Mouse (Mus musculus) layer of hippocampus, postnatal 10 days (tissue): ENCODE measurements at regions not wholly inside any gene's neighbourhood (a gene's known extent, or its start where the extent isn't known, plus 50 kb on each side); places are given as distances from the start of the nearest gene placed in this dataset.

Experiments used
- DNase-seq, 2 experiments: peaks; one replicate each; pipeline ENCODE4 v3.0.0; 2021; ENCODE audit warnings: low spot score in 2 of 2
- microRNA-seq, 2 experiments: library from miRNA; unstranded; fragments of <30 nt; microRNA quantifications; one replicate each; pipeline ENCODE4 v1.2.0; 2021

DNA sequence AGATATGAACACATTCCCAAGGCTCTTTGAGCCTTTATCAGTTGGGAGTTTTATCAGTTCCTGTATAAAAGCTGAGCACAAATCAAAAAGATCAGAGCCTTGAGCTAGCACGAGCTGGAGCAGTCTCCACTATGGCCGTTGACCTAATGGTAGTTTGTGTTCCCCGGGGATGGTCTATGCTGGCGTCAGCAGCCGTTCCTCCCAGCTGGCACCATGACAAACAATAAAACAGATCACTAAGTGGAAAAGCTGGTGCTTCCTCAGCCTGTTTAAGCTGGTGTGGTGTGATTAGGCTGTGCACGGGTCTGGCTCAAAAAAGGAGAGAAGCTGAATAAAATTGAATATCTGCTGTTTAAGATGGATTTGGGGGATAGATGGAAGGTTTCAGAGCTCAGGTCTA, 107.4 kb upstream of the Nsun2 start:
- no peak for DNase-seq

DNA sequence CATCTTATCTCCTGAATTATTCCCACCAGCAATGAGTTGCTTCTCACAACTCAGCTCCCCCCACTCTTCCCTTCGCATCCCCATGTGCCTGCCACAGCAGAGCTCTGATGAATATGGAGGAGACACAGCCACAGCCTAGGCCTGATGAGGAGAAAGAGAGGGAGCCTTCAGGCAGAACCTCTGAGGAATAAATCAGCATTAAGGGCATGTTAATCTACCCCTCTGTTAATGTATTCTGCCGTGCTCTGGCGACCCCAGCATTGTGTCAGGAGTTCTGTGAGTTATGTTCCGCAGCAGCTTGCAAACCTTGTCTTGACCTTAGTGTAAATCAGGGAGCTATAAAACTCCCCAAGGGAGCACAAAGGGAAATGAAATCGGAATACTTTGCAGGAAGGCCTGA, 104.0 kb upstream of the Nsun2 start:
- no peak for DNase-seq

DNA sequence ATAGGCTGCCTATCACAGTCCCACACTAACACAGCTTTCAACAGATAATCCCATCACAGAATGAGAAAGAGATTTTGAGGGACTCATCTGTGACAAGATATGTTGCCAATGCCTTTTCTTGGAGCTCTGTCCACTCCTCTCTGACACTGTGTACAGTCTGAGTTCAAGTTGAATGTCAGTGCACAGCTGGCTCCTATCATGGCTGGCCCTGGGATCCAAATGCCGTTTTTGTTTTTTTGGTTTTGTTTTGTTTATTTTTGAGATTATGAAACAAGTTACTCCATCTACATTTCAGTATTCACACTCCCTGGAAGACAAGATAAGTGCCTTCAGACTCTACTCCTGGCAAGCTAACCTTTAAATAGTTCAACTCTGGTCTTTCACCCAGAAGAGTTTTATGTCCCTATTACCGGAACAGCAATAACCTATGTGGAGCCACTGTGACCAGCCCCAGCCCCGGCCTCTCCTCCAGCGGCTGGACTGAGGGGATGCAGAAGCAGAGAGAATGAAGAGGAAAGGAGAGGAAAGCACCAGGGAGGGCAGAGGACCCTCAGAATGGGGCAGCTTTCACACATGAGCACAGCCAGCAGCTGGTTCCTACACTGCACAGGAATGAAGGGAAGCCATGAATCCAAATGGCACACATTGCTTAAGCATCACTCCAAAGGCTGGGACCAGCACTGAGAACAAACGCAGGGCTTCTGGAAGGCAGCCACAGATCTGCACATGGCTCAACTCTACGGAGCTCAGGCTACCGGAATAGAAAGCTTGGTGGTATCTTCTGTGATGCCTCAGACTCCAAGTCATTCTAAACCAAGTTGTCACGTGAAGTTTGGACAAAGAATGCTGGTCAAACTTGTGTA, 99.9 kb upstream of the Nsun2 start:
- DNase-seq = no peak

DNA sequence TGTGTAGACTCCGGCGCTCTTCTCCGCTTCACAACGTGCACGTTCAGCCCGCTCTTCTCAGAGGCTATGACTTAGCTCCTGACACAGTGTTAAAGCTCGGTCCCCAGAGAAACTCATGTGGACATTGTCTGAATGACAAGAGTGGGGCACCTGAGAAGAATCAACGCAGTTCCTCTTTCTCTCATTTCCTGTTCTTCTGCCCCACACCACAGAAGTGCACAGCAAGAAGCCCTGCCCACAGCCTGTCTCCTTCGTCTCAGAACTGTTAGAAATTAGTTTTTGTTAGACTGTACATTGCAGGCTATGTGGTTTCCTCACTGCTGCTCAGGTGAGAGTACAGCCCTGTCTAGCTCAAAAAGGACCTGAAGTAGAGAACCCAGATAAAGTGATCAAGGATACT, 94.1 kb upstream of the Nsun2 start:
- DNase-seq = no peak

DNA sequence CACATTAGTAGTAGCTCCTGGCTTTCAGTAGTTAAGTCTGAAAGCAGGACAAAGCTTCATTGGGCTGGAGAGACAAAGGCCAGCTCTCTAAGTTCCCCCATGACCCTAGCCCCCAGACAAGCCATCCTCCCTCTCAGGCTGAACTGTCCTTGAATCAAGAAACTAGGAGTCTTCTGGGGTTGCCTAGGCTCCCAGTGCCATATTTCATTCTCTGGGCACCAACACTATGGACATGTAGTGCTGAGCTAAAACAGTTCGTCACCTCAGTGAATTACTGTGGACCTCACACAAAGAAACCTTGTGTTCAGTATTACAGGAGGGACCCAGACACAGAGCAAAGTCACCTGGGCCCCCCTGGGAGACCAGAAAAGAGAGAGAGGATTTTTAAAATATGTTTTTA, 91.7 kb upstream of the Nsun2 start:
- no peak for DNase-seq

DNA sequence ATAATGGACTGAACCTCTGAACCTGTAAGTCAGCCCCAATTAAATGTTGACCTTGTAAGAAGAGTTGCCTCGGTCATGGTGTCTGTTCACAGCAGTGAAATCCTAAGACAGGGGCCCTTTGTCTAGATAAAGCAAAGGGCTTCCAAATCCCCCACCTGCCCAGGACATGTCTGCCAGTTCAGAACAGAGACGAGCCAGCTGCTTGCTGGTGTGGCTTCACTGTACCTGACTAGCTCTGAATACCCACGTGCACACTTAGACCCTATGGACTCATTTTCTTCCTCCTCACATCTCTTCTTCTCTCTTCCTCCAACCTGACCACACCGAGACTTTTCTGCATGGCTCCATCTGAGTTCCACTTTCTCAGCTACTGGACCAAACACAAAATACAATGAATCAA, 87.9 kb upstream of the Nsun2 start:
- DNase-seq = no peak

Small RNA genes lying in the stretch of these regions (microRNA-seq; reads per million reads assigned to microRNA genes)
- gene Gm44375 = 0 reads per million in 2 experiments
